In genomic region chr8:79584966-79585365, GRCm38 (mm10) we compare ENCODE assay signal across 10 mouse cellular contexts. TPM values are rescaled to one million over a fixed set of nuclear protein-coding genes. Genes with fewer than 3 reads are reported as not detected.
DNase-seq lines count a peak whose midpoint lies in the region; ATAC-seq lines count a peak whose summit lies in the region.
"Had no signal": no experiment of that assay in that cellular context is flagged by ENCODE, and none has a peak within 500 bp of the region (broad histone marks: within the 10 kb centered on the region; RNA-seq: fewer than 3 reads in every experiment).

No protein-coding gene starts in this region.

- no peak overlapping the region for H3K27ac ChIP-seq in hindbrain, embryonic 16.5 days (ENCODE audit: low read depth, low read length)
- H3K27ac ChIP-seq: neural tube, embryonic 13.5 days had no signal

- ATAC-seq in cerebellum, adult (ENCODE audit: insufficient number of reproducible peaks, low FRiP score, low TSS enrichment), result peak; percentile 56; the same call in 1 of the 2 replicates
- ATAC-seq in frontal cortex, adult (ENCODE audit: low TSS enrichment), result peak; percentile 80
- ATAC-seq in hindbrain, embryonic 16.5 days, result peak; percentile 73
- ATAC-seq in activated CD4-positive, CD25-positive, alpha-beta regulatory T cell, adult 4 months, result no peak

- H3K27me3 ChIP-seq in hindbrain, embryonic 16.5 days (replicated peaks; ENCODE audit: control insufficient read depth, insufficient read depth, low read length), result no peaks in the 10 kb centered on the region
- H3K27me3 ChIP-seq: neural tube, embryonic 13.5 days had no signal

- peak; percentile 16 to 21 for DNase-seq in urinary bladder, adult 18-20 months (ENCODE audit: low spot score in 2 of 2)
- DNase-seq in urinary bladder, adult 2 months (ENCODE audit: low spot score), result no peak
- DNase-seq in left cerebral cortex, adult 18-20 months (ENCODE audit: low spot score in 2 of 2), result peak; percentile 34 to 56
- peak; percentile 29 for DNase-seq in naive thymus-derived CD4-positive, alpha-beta T cell, adult 2 months (ENCODE audit: low read depth)

- H3K4me1 ChIP-seq in hindbrain, embryonic 16.5 days (ENCODE audit: control insufficient read depth, insufficient read depth, low read depth, low read length), result no peaks in the 10 kb centered on the region
- H3K4me1 ChIP-seq: neural tube, embryonic 13.5 days had no signal

- no peak overlapping the region for H3K9ac ChIP-seq in hindbrain, embryonic 16.5 days (ENCODE audit: low read depth, low read length)
- H3K9ac ChIP-seq: neural tube, embryonic 13.5 days had no signal

- no peaks in the 10 kb centered on the region for H3K36me3 ChIP-seq in hindbrain, embryonic 16.5 days (ENCODE audit: control insufficient read depth, insufficient read depth, low read length)
- H3K36me3 ChIP-seq: neural tube, embryonic 13.5 days had no signal

- WGBS in hindbrain, embryonic 16.5 days, result 33% methylated on average over 3 of the region's 3 CpGs

- no peak overlapping the region for H3K4me2 ChIP-seq in hindbrain, embryonic 16.5 days (ENCODE audit: low read length)
- H3K4me2 ChIP-seq: neural tube, embryonic 13.5 days had no signal

- H3K4me3 ChIP-seq in hindbrain, embryonic 16.5 days (ENCODE audit: low read length), result no peak overlapping the region
- H3K4me3 ChIP-seq: erythroblast, embryonic 14.5 days; neural tube, embryonic 13.5 days had no signal

- no peaks in the 10 kb centered on the region for H3K9me3 ChIP-seq in hindbrain, embryonic 16.5 days (ENCODE audit: control insufficient read depth, low read length)
- H3K9me3 ChIP-seq: neural tube, embryonic 13.5 days had no signal

RNA-seq across cellular contexts. Expression of gene Otud4, which starts 54.5 kb away (rescaled TPM):
- polyA plus RNA-seq in urinary bladder, adult 2 months (2012; rRNA removed), result 29.5 and 29.7 TPM in 2 replicates
- polyA plus RNA-seq in hindbrain, embryonic 16.5 days (2015; fragmentation: Nextera tagmentation; extraction: Ambion mirVana), result 7.7 and 9.5 TPM in 2 replicates
- total RNA-seq in left cerebral cortex, adult 18-20 months (2021), result 10 to 100 TPM; 38.2 to 40.8 TPM
- 10 to 100 TPM; 13.1 to 20.5 TPM for polyA plus RNA-seq in activated CD4-positive, CD25-positive, alpha-beta regulatory T cell, adult 4 months (2017; shearing (Covaris generic))
